In the genomic region with DNA sequence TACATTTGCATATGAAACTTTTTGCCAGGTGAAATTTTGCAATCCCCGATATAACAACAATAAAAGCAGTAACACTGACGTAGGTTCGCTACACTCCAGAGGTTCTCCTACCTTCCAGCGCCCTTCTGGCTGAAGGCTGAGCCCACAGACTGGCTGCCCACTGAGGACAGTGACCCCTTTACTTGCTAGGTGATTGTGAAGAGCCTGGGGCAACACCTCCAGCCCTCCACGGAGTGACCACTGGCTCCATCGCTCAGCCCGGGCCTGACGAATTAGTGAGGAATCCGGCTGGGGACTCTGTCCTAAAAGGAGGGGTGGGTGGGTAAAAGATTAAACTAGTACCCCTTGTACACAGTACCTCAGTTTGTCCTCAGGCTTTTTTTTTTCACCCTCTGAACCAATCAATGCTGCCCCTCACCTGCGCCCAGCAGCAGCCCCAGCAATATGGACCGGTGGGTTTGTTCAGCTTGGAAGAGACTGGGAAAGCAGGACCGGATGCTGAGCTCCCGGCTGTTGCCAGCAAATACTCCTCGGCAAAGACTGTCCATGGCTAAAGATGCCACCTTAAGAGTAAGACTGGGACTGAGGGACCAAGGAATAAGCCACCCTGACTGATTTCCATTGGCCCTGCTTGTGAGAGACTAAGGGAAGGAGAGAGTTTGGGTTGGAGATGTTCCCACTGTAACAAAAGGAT, we compare ENCODE assay signal across 8 mouse cellular contexts. TPM values are rescaled to one million over a fixed set of nuclear protein-coding genes. Genes with fewer than 3 reads are reported as not detected.
DNase-seq lines count a peak whose midpoint lies in the region; ATAC-seq and TF ChIP-seq lines count a peak whose summit lies in the region.
"Had no signal": no experiment of that assay in that cellular context is flagged by ENCODE, and none has a peak within 500 bp of the region (broad histone marks: within the 10 kb centered on the region; RNA-seq: fewer than 3 reads in every experiment).

No protein-coding gene starts in this region.

- peak overlapping the region; percentile 83 for H3K4me2 ChIP-seq in heart, embryonic 13.5 days
- H3K4me2 ChIP-seq in lung, embryonic 15.5 days = peak overlapping the region; percentile 86; the same call in 1 of the 2 replicates
- no peak overlapping the region for H3K4me2 ChIP-seq in heart, postnatal 0 days (ENCODE audit: low read depth, low read length)
- peak overlapping the region; percentile 89 for H3K4me2 ChIP-seq in liver, embryonic 12.5 days

- TF ChIP-seq CTCF in heart, postnatal 0 days (IDR thresholded peaks at IDR 0.05; ENCODE audit: low read depth) = no peak

- H3K36me3 ChIP-seq in heart, embryonic 13.5 days = peaks cover 76% of the 10 kb centered on the region
- H3K36me3 ChIP-seq in lung, embryonic 15.5 days = peaks cover 58% of the 10 kb centered on the region
- H3K36me3 ChIP-seq in heart, postnatal 0 days (replicated peaks; ENCODE audit: control insufficient read depth, insufficient read depth, low read length) = peaks cover 51% of the 10 kb centered on the region
- H3K36me3 ChIP-seq in liver, embryonic 12.5 days = peaks cover 81% of the 10 kb centered on the region

- H3K4me1 ChIP-seq in heart, embryonic 13.5 days = peaks cover 28% of the 10 kb centered on the region
- peaks cover 18% of the 10 kb centered on the region for H3K4me1 ChIP-seq in lung, embryonic 15.5 days
- H3K4me1 ChIP-seq in heart, postnatal 0 days (ENCODE audit: control insufficient read depth, insufficient read depth) = peaks cover 7% of the 10 kb centered on the region
- peaks cover 66% of the 10 kb centered on the region for H3K4me1 ChIP-seq in liver, embryonic 12.5 days

- peak overlapping the region; percentile 70 for H3K4me3 ChIP-seq in heart, embryonic 13.5 days
- H3K4me3 ChIP-seq in lung, embryonic 15.5 days = peak overlapping the region; percentile 80; the same call in 1 of the 2 replicates
- no peak overlapping the region for H3K4me3 ChIP-seq in heart, postnatal 0 days (ENCODE audit: low read depth, low read length)
- peak overlapping the region; percentile 78 for H3K4me3 ChIP-seq in liver, embryonic 12.5 days

- no peaks in the 10 kb centered on the region for H3K27me3 ChIP-seq in heart, embryonic 13.5 days (replicated peaks)
- H3K27me3 ChIP-seq in lung, embryonic 15.5 days = no peaks in the 10 kb centered on the region
- H3K27me3 ChIP-seq in heart, postnatal 0 days (ENCODE audit: control insufficient read depth, insufficient read depth, low read length) = no peaks in the 10 kb centered on the region
- no peaks in the 10 kb centered on the region for H3K27me3 ChIP-seq in liver, embryonic 12.5 days (replicated peaks)

- no peak for ATAC-seq in heart, embryonic 13.5 days (ENCODE audit: extremely low read depth, insufficient number of reproducible peaks, low FRiP score, low TSS enrichment)
- no peak for ATAC-seq in lung, embryonic 15.5 days (ENCODE audit: borderline replicate concordance, extremely low read depth, low FRiP score, low TSS enrichment)
- no peak for ATAC-seq in heart, postnatal 0 days (ENCODE audit: insufficient read depth, low read depth)
- ATAC-seq in liver, embryonic 12.5 days = no peak

- H3K27ac ChIP-seq in heart, embryonic 13.5 days (replicated peaks) = no peak overlapping the region
- H3K27ac ChIP-seq in lung, embryonic 15.5 days = no peak overlapping the region
- no peak overlapping the region for H3K27ac ChIP-seq in heart, postnatal 0 days (ENCODE audit: low read depth)
- peak overlapping the region; percentile 99 for H3K27ac ChIP-seq in liver, embryonic 12.5 days

- no peak for TF ChIP-seq EP300 in heart, postnatal 0 days (IDR thresholded peaks at IDR 0.05; ENCODE audit: low read depth)

- DNase-seq in heart, adult 8-10 months (ENCODE audit: low spot score) = no peak
- no peak for DNase-seq in lung, postnatal 25 days (ENCODE audit: low spot score)
- DNase-seq in heart, postnatal 0 days (ENCODE audit: low spot score) = no peak
- DNase-seq in gastrocnemius, postnatal 10 days = no peak
- DNase-seq: adrenal gland, postnatal 36 days had no signal

- H3K9me3 ChIP-seq in heart, embryonic 13.5 days = no peaks in the 10 kb centered on the region
- no peaks in the 10 kb centered on the region for H3K9me3 ChIP-seq in lung, embryonic 15.5 days
- no peaks in the 10 kb centered on the region for H3K9me3 ChIP-seq in heart, postnatal 0 days (replicated peaks; ENCODE audit: control insufficient read depth, low read length)
- H3K9me3 ChIP-seq in liver, embryonic 12.5 days (replicated peaks) = no peaks in the 10 kb centered on the region

- WGBS in heart, embryonic 13.5 days = 79% methylated on average over 14 of the region's 14 CpGs
- WGBS in lung, embryonic 15.5 days = 81% methylated on average over 14 of the region's 14 CpGs
- 82% methylated on average over 14 of the region's 14 CpGs for WGBS in heart, postnatal 0 days
- WGBS in liver, embryonic 12.5 days (ENCODE audit: insufficient replicate concordance) = 81% methylated on average over 14 of the region's 14 CpGs

- H3K9ac ChIP-seq in heart, embryonic 13.5 days = peak overlapping the region; percentile 92
- H3K9ac ChIP-seq in lung, embryonic 15.5 days = no peak overlapping the region
- 0 out of 2 replicates have a peak overlapping the region, but pooled peaks have one; percentile 69 for H3K9ac ChIP-seq in heart, postnatal 0 days (replicated peaks; ENCODE audit: low read depth, low read length)
- peak overlapping the region; percentile 95 for H3K9ac ChIP-seq in liver, embryonic 12.5 days

RNA-seq across cellular contexts. Expression of a gene that starts 1.8 kb away (rescaled TPM):
- polyA plus RNA-seq in heart, embryonic 13.5 days (2015; fragmentation: Nextera tagmentation; extraction: Ambion mirVana) = 36.1 and 42.1 TPM in 2 replicates
- total RNA-seq in heart, adult 8-10 months (2022) = 10 to 100 TPM; 11.9 to 16.6 (median 12.7) TPM
- 49.3 and 50.6 TPM in 2 replicates for polyA plus RNA-seq in lung, embryonic 15.5 days (2015; fragmentation: Nextera tagmentation; extraction: Ambion mirVana)
- total RNA-seq in heart, postnatal 0 days (2014; rRNA removed; ENCODE audit: low replicate concordance) = 32.7 and 52.4 TPM in 2 replicates
- 24.3 and 24.6 TPM in 2 replicates for polyA plus RNA-seq in heart, postnatal 0 days (2015; fragmentation: Nextera tagmentation; extraction: Ambion mirVana)
- polyA plus RNA-seq in liver, embryonic 12.5 days (2016; fragmentation: Nextera tagmentation; extraction: Ambion mirVana) = 199 and 207 TPM in 2 replicates
- 10 to 100 TPM; 11.6 to 15.1 TPM for total RNA-seq in gastrocnemius, postnatal 10 days (2021)

RNA-seq across cellular contexts. Expression of a gene that starts 8.6 kb away (rescaled TPM):
- 48.4 and 52.2 TPM in 2 replicates for polyA plus RNA-seq in heart, embryonic 13.5 days (2015; fragmentation: Nextera tagmentation; extraction: Ambion mirVana)
- total RNA-seq in heart, adult 8-10 months (2022) = 10 to 100 TPM; 18.9 to 21.1 (median 19.9) TPM
- polyA plus RNA-seq in lung, embryonic 15.5 days (2015; fragmentation: Nextera tagmentation; extraction: Ambion mirVana) = 84.4 and 89.7 TPM in 2 replicates
- total RNA-seq in heart, postnatal 0 days (2014; rRNA removed; ENCODE audit: low replicate concordance) = 20.0 and 27.3 TPM in 2 replicates
- 30.6 and 32.3 TPM in 2 replicates for polyA plus RNA-seq in heart, postnatal 0 days (2015; fragmentation: Nextera tagmentation; extraction: Ambion mirVana)
- polyA plus RNA-seq in liver, embryonic 12.5 days (2016; fragmentation: Nextera tagmentation; extraction: Ambion mirVana) = 36.2 and 38.6 TPM in 2 replicates
- 10 to 100 TPM; 15.3 to 19.7 TPM for total RNA-seq in gastrocnemius, postnatal 10 days (2021)

RNA-seq across cellular contexts. Expression of a gene that starts 9.0 kb away (rescaled TPM):
- 54.6 and 55.1 TPM in 2 replicates for polyA plus RNA-seq in heart, embryonic 13.5 days (2015; fragmentation: Nextera tagmentation; extraction: Ambion mirVana)
- total RNA-seq in heart, adult 8-10 months (2022) = 10 to 100 TPM; 15.4 to 20.8 (median 19.1) TPM
- 81.2 and 87.2 TPM in 2 replicates for polyA plus RNA-seq in lung, embryonic 15.5 days (2015; fragmentation: Nextera tagmentation; extraction: Ambion mirVana)
- 28.9 and 55.0 TPM in 2 replicates for total RNA-seq in heart, postnatal 0 days (2014; rRNA removed; ENCODE audit: low replicate concordance)
- polyA plus RNA-seq in heart, postnatal 0 days (2015; fragmentation: Nextera tagmentation; extraction: Ambion mirVana) = 32.6 and 34.3 TPM in 2 replicates
- polyA plus RNA-seq in liver, embryonic 12.5 days (2016; fragmentation: Nextera tagmentation; extraction: Ambion mirVana) = 29.9 and 35.8 TPM in 2 replicates
- 10 to 100 TPM; 11.0 to 17.6 TPM for total RNA-seq in gastrocnemius, postnatal 10 days (2021)

RNA-seq across cellular contexts. Expression of a gene that starts 15.7 kb away (rescaled TPM):
- polyA plus RNA-seq in heart, embryonic 13.5 days (2015; fragmentation: Nextera tagmentation; extraction: Ambion mirVana) = 77.2 and 89.6 TPM in 2 replicates
- total RNA-seq in heart, adult 8-10 months (2022) = 10 to 100 TPM; 88.2 to 96.3 (median 90.7) TPM
- polyA plus RNA-seq in lung, embryonic 15.5 days (2015; fragmentation: Nextera tagmentation; extraction: Ambion mirVana) = 105 and 109 TPM in 2 replicates
- total RNA-seq in heart, postnatal 0 days (2014; rRNA removed; ENCODE audit: low replicate concordance) = 74.9 and 140 TPM in 2 replicates
- polyA plus RNA-seq in heart, postnatal 0 days (2015; fragmentation: Nextera tagmentation; extraction: Ambion mirVana) = 109 and 113 TPM in 2 replicates
- 55.9 and 58.3 TPM in 2 replicates for polyA plus RNA-seq in liver, embryonic 12.5 days (2016; fragmentation: Nextera tagmentation; extraction: Ambion mirVana)
- total RNA-seq in gastrocnemius, postnatal 10 days (2021) = 10 to 100 TPM; 81.8 to 87.9 TPM

RNA-seq across cellular contexts. Expression of a gene that starts 28.0 kb away (rescaled TPM):
- polyA plus RNA-seq in heart, embryonic 13.5 days (2015; fragmentation: Nextera tagmentation; extraction: Ambion mirVana) = 424 and 495 TPM in 2 replicates
- total RNA-seq in heart, adult 8-10 months (2022) = 1,000 to 10,000 TPM; 1,619 to 1,708 (median 1,672) TPM
- 241 and 266 TPM in 2 replicates for polyA plus RNA-seq in lung, embryonic 15.5 days (2015; fragmentation: Nextera tagmentation; extraction: Ambion mirVana)
- total RNA-seq in heart, postnatal 0 days (2014; rRNA removed; ENCODE audit: low replicate concordance) = 962 and 1,127 TPM in 2 replicates
- polyA plus RNA-seq in heart, postnatal 0 days (2015; fragmentation: Nextera tagmentation; extraction: Ambion mirVana) = 998 and 1,009 TPM in 2 replicates
- 160 and 167 TPM in 2 replicates for polyA plus RNA-seq in liver, embryonic 12.5 days (2016; fragmentation: Nextera tagmentation; extraction: Ambion mirVana)
- total RNA-seq in gastrocnemius, postnatal 10 days (2021) = 100 to 1,000 TPM; 468 to 578 TPM
